Mouse (Mus musculus) T-helper 1 cell (primary cell): Measurements from ENCODE around the gene Atp8a2.
"Not testable (repeated sequence)": the region's sequence is repeated elsewhere in the genome, so short reads cannot be mapped to it uniquely, and the experiment has no call there.

Experiments
- in situ Hi-C: fragments of 300-600 bp; cut with MboI, MseI; formaldehyde crosslinking; loops from one replicate; pipeline ENCODE4 v1.15.1; 2025; ENCODE audit warnings: high pct_unique_total_duplicates

Gene Atp8a2

GRCm38 (mm10) chr14:59846609-59847375 lies 350.2 kb downstream of the Atp8a2 start:
- in situ Hi-C loops: no loop called here

GRCm38 (mm10) chr14:59843264-59843942 lies 353.6 kb downstream of the Atp8a2 start:
- in situ Hi-C loops: no loop called here

GRCm38 (mm10) chr14:59839951-59840720 lies 356.8 kb downstream of the Atp8a2 start:
- in situ Hi-C loops: no loop called here

GRCm38 (mm10) chr14:59838446-59839259 lies 358.3 kb downstream of the Atp8a2 start:
- in situ Hi-C loops: not testable (repeated sequence)

- in situ Hi-C loops: not testable (repeated sequence)
These were observed 359.2 kb downstream of the Atp8a2 start for GRCm38 (mm10) chr14:59837691-59838241.

GRCm38 (mm10) chr14:59836876-59837543 lies 360.0 kb downstream of the Atp8a2 start:
- in situ Hi-C loops: no loop called here

GRCm38 (mm10) chr14:59829580-59829979 lies 367.4 kb downstream of the Atp8a2 start:
- in situ Hi-C loops: no loop called here

- in situ Hi-C loops: no loop called here
These were observed 369.6 kb downstream of the Atp8a2 start for GRCm38 (mm10) chr14:59827409-59827808.

GRCm38 (mm10) chr14:59820115-59820419 lies 376.9 kb downstream of the Atp8a2 start:
- in situ Hi-C loops: no loop called here

GRCm38 (mm10) chr14:59819215-59820114 lies 377.5 kb downstream of the Atp8a2 start:
- in situ Hi-C loops: no loop called here

GRCm38 (mm10) chr14:59810316-59810715 lies 386.7 kb downstream of the Atp8a2 start:
- in situ Hi-C loops: not testable (repeated sequence)

- in situ Hi-C loops: no loop called here
These were observed 387.2 kb downstream of the Atp8a2 start for GRCm38 (mm10) chr14:59809790-59810189.

- in situ Hi-C loops: no loop called here
These were observed 389.3 kb downstream of the Atp8a2 start for GRCm38 (mm10) chr14:59807528-59808300.

- in situ Hi-C loops: no loop called here
These were observed 390.1 kb downstream of the Atp8a2 start for GRCm38 (mm10) chr14:59806910-59807309.

- in situ Hi-C loops: no loop called here
These were observed 390.8 kb downstream of the Atp8a2 start for GRCm38 (mm10) chr14:59806159-59806558.

- in situ Hi-C loops: no loop called here
These were observed 391.3 kb downstream of the Atp8a2 start for GRCm38 (mm10) chr14:59805683-59806082.

GRCm38 (mm10) chr14:59801961-59802599 lies 394.9 kb downstream of the Atp8a2 start:
- in situ Hi-C loops: no loop called here

GRCm38 (mm10) chr14:59799511-59799910 lies 397.5 kb downstream of the Atp8a2 start:
- in situ Hi-C loops: loop anchor here (10.0 kb wide), 1 partner anchor 1765 kb away; no protein-coding TSS in a partner anchor
